8 mouse cellular contexts compared by ENCODE assay signal in the genomic region with DNA sequence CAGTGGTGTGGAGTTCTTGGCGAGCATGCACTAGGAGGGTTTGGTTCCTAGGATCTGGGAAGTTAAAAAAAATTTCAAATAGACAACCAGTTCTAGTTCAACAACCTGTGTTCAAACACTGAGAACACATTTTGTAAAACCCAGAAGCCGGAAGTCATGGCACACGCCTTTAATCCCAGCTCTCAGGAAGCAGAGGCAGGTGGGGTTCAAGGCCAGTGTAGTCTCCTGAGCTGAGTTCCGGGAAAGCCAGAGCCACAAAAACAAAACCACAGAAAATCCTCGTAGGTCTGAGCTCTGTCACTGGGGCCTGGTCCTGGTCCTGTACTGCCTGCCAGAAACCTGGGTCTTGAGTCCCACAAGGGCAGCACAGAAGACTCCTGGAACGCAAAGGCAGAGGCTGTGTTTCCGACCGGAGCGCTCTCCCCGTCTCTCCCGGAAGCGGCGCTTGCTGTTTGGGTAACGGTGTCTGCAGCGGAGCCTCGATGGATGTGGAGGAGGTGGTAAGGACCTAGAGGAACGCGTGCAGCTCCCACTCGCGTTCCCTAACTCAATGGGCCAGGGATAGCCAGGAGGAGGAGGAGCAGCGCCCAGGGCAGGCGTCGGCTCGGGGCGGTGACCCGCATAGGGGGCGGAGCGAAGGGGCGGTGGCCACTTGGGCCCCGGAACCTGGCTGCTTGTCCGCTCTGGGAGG. TPM values are rescaled to one million over a fixed set of nuclear protein-coding genes. Genes with fewer than 3 reads are reported as not detected.
A peak's percentile ranks its signal among the peaks of the same experiment; 100 is the strongest.
DNase-seq lines count a peak whose midpoint lies in the region; ATAC-seq and TF ChIP-seq lines count a peak whose summit lies in the region.

A gene (plus strand): TSS at position 210 of the 691 bp plus-strand sequence.

- no peak for TF ChIP-seq CTCF in heart, postnatal 0 days (IDR thresholded peaks at IDR 0.05; ENCODE audit: low read depth)
- no peak for TF ChIP-seq CTCF in testis, adult 2 months (IDR thresholded peaks at IDR 0.05; ENCODE audit: control insufficient read depth, insufficient read depth, insufficient replicate concordance, low read depth, low read length)

- TF ChIP-seq EP300 in heart, postnatal 0 days (IDR thresholded peaks at IDR 0.05; ENCODE audit: low read depth), result no peak

- no peak within 1 kb of the TSS for H3K27ac ChIP-seq in forebrain, embryonic 11.5 days (ENCODE audit: low read depth, low read length)
- peak within 1 kb of the TSS; percentile 63 for H3K27ac ChIP-seq in heart, postnatal 0 days (ENCODE audit: low read depth)
- peak within 1 kb of the TSS; percentile 53; the same call in 1 of the 2 replicates for H3K27ac ChIP-seq in liver, embryonic 16.5 days (ENCODE audit: low read length)
- H3K27ac ChIP-seq in neural tube, embryonic 13.5 days (replicated peaks), result peak within 1 kb of the TSS; percentile 57
- H3K27ac ChIP-seq in testis, adult 2 months (ENCODE audit: control insufficient read depth, insufficient read depth, low read depth, low read length), result peak within 1 kb of the TSS; percentile 84

- H3K36me3 ChIP-seq in forebrain, embryonic 11.5 days (ENCODE audit: control insufficient read depth, insufficient read depth, low read length), result no peaks in the 10 kb centered on the region
- H3K36me3 ChIP-seq in heart, postnatal 0 days (replicated peaks; ENCODE audit: control insufficient read depth, insufficient read depth, low read length), result no peaks in the 10 kb centered on the region
- no peaks in the 10 kb centered on the region for H3K36me3 ChIP-seq in liver, embryonic 16.5 days (ENCODE audit: control insufficient read depth, insufficient read depth)
- H3K36me3 ChIP-seq in neural tube, embryonic 13.5 days, result peaks cover 3% of the 10 kb centered on the region; the same call in 1 of the 2 replicates
- no peaks in the 10 kb centered on the region for H3K36me3 ChIP-seq in testis, adult 2 months (ENCODE audit: control insufficient read depth, insufficient read depth, low read length)

- TF ChIP-seq POLR2A in testis, adult 2 months (IDR thresholded peaks at IDR 0.05; ENCODE audit: control insufficient read depth, low read depth, low read length), result peak; percentile 76

- 8% methylated on average over 31 of the region's 31 CpGs for WGBS in forebrain, embryonic 11.5 days
- 6% methylated on average over 31 of the region's 31 CpGs for WGBS in heart, postnatal 0 days
- 6% methylated on average over 31 of the region's 31 CpGs for WGBS in liver, embryonic 16.5 days (ENCODE audit: insufficient replicate concordance)
- 11% methylated on average over 31 of the region's 31 CpGs for WGBS in neural tube, embryonic 13.5 days

- ATAC-seq in forebrain, embryonic 11.5 days (replicated peaks; ENCODE audit: low FRiP score), result peak; percentile 89
- peak; percentile 87 for ATAC-seq in heart, postnatal 0 days (ENCODE audit: insufficient read depth, low read depth)
- peak; percentile 92 for ATAC-seq in liver, embryonic 16.5 days (ENCODE audit: low read depth)
- peak; percentile 87 for ATAC-seq in neural tube, embryonic 13.5 days (ENCODE audit: low read depth)

- H3K4me3 ChIP-seq in forebrain, embryonic 11.5 days (ENCODE audit: low read depth, low read length), result peak within 1 kb of the TSS; percentile 61
- H3K4me3 ChIP-seq in heart, postnatal 0 days (ENCODE audit: low read depth, low read length), result peak within 1 kb of the TSS; percentile 83
- peak within 1 kb of the TSS; percentile 77 for H3K4me3 ChIP-seq in liver, embryonic 16.5 days (ENCODE audit: low read depth, low read length)
- peak within 1 kb of the TSS; percentile 68 for H3K4me3 ChIP-seq in neural tube, embryonic 13.5 days
- H3K4me3 ChIP-seq in testis, adult 2 months (ENCODE audit: control insufficient read depth, low read depth, low read length), result peak within 1 kb of the TSS; percentile 97

- H3K9me3 ChIP-seq in forebrain, embryonic 11.5 days (ENCODE audit: control insufficient read depth, low read length), result no peaks in the 10 kb centered on the region
- no peaks in the 10 kb centered on the region for H3K9me3 ChIP-seq in heart, postnatal 0 days (replicated peaks; ENCODE audit: control insufficient read depth, low read length)
- no peaks in the 10 kb centered on the region for H3K9me3 ChIP-seq in liver, embryonic 16.5 days (replicated peaks; ENCODE audit: control insufficient read depth, low read length)
- no peaks in the 10 kb centered on the region for H3K9me3 ChIP-seq in neural tube, embryonic 13.5 days

- peak; percentile 84 to 90 for DNase-seq in CD8-positive naive resting alpha-beta T cell, adult 2 months (ENCODE audit: low read depth in 2 of 2, low spot score in 2 of 2)
- peak; percentile 70 for DNase-seq in c-Kit-positive CD71-negative TER-119-negative erythroid progenitor cells, embryonic 14.5 days (ENCODE audit: low read depth)
- DNase-seq in forebrain, embryonic 11.5 days (ENCODE audit: low spot score), result peak; percentile 90
- DNase-seq in heart, postnatal 0 days (ENCODE audit: low spot score), result peak; percentile 71
- DNase-seq in kidney, postnatal 4 days, result peak; percentile 87 to 90

- H3K4me1 ChIP-seq in forebrain, embryonic 11.5 days (replicated peaks; ENCODE audit: control insufficient read depth, insufficient read depth, low read length), result no peaks in the 10 kb centered on the region
- peaks cover 4% of the 10 kb centered on the region; the same call in 1 of the 2 replicates for H3K4me1 ChIP-seq in heart, postnatal 0 days (ENCODE audit: control insufficient read depth, insufficient read depth)
- peaks cover 2% of the 10 kb centered on the region; the same call in 1 of the 2 replicates for H3K4me1 ChIP-seq in liver, embryonic 16.5 days (ENCODE audit: control insufficient read depth, low read depth, low read length)
- H3K4me1 ChIP-seq in neural tube, embryonic 13.5 days (replicated peaks), result 0 out of 2 replicates have a peak, but pooled peaks cover 3% of the 10 kb centered on the region
- H3K4me1 ChIP-seq in testis, adult 2 months (ENCODE audit: control insufficient read depth, insufficient read depth, low read length), result no peaks in the 10 kb centered on the region; the same call in 1 of the 2 replicates

- H3K4me2 ChIP-seq in forebrain, embryonic 11.5 days (ENCODE audit: low read depth, low read length, severe bottlenecking), result peak within 1 kb of the TSS; percentile 47
- peak within 1 kb of the TSS; percentile 65 for H3K4me2 ChIP-seq in heart, postnatal 0 days (ENCODE audit: low read depth, low read length)
- H3K4me2 ChIP-seq in liver, embryonic 16.5 days (ENCODE audit: low read depth, low read length), result peak within 1 kb of the TSS; percentile 59
- H3K4me2 ChIP-seq in neural tube, embryonic 13.5 days, result peak within 1 kb of the TSS; percentile 60

- H3K9ac ChIP-seq in forebrain, embryonic 11.5 days (ENCODE audit: low read length), result peak within 1 kb of the TSS; percentile 71
- H3K9ac ChIP-seq in heart, postnatal 0 days (replicated peaks; ENCODE audit: low read depth, low read length), result peak within 1 kb of the TSS; percentile 66
- peak within 1 kb of the TSS; percentile 73 for H3K9ac ChIP-seq in liver, embryonic 16.5 days (ENCODE audit: low read depth, low read length)
- peak within 1 kb of the TSS; percentile 76 for H3K9ac ChIP-seq in neural tube, embryonic 13.5 days

- H3K27me3 ChIP-seq in forebrain, embryonic 11.5 days (ENCODE audit: control insufficient read depth, insufficient read depth, low read length), result no peaks in the 10 kb centered on the region
- no peaks in the 10 kb centered on the region for H3K27me3 ChIP-seq in heart, postnatal 0 days (ENCODE audit: control insufficient read depth, insufficient read depth, low read length)
- H3K27me3 ChIP-seq in liver, embryonic 16.5 days (ENCODE audit: control insufficient read depth, insufficient read depth, low read depth, low read length), result no peaks in the 10 kb centered on the region
- H3K27me3 ChIP-seq in neural tube, embryonic 13.5 days, result no peaks in the 10 kb centered on the region
- H3K27me3 ChIP-seq in testis, adult 2 months (ENCODE audit: control insufficient read depth, insufficient read depth, low read length), result no peaks in the 10 kb centered on the region

RNA-seq across cellular contexts. Expression of the gene that starts here (rescaled TPM):
- 33.1 and 33.4 TPM in 2 replicates for polyA plus RNA-seq in forebrain, embryonic 11.5 days (2014; fragmentation: Nextera tagmentation; extraction: Ambion mirVana)
- total RNA-seq in heart, postnatal 0 days (2014; rRNA removed; ENCODE audit: low replicate concordance), result 5.6 and 9.6 TPM in 2 replicates
- polyA plus RNA-seq in heart, postnatal 0 days (2015; fragmentation: Nextera tagmentation; extraction: Ambion mirVana), result 15.8 TPM in 2 replicates
- 7.1 and 7.4 TPM in 2 replicates for polyA plus RNA-seq in liver, embryonic 16.5 days (2015; fragmentation: Nextera tagmentation; extraction: Ambion mirVana)
- 33.8 TPM in 2 replicates for polyA plus RNA-seq in neural tube, embryonic 13.5 days (2015; fragmentation: Nextera tagmentation; extraction: Ambion mirVana)
- polyA plus RNA-seq in testis, adult 2 months (2012; rRNA removed), result 28.0 and 33.9 TPM in 2 replicates
